Mouse (Mus musculus) brain, adult 2 months (tissue): Measurements from ENCODE around the gene Agfg2.

Source experiments
- DNase-seq: peaks from one replicate; pipeline ENCODE4 v3.0.0; 2011; ENCODE audit warnings: low read depth, low spot score

Gene Agfg2

GRCm38 (mm10) chr5:137683388-137684293 is 885 bp downstream of the Agfg2 start:
- peak; percentile 60 for DNase-seq

- peak; percentile 68 for DNase-seq
These were observed 2.0 kb downstream of the Agfg2 start for GRCm38 (mm10) chr5:137682526-137682925.

GRCm38 (mm10) chr5:137679726-137680125 is 4.8 kb downstream of the Agfg2 start:
- DNase-seq: no peak

GRCm38 (mm10) chr5:137678736-137679135 is 5.8 kb downstream of the Agfg2 start:
- DNase-seq: no peak

GRCm38 (mm10) chr5:137677859-137678258 is 6.7 kb downstream of the Agfg2 start:
- DNase-seq: peak; percentile 56

GRCm38 (mm10) chr5:137674786-137675185 is 9.7 kb downstream of the Agfg2 start:
- no peak for DNase-seq

- no peak for DNase-seq
These were observed 11.5 kb downstream of the Agfg2 start for GRCm38 (mm10) chr5:137673015-137673414.

GRCm38 (mm10) chr5:137672361-137672760 is 12.2 kb downstream of the Agfg2 start:
- no peak for DNase-seq

GRCm38 (mm10) chr5:137671443-137672240 is 12.9 kb downstream of the Agfg2 start:
- DNase-seq: peak; percentile 87

- no peak for DNase-seq
These were observed 14.3 kb downstream of the Agfg2 start for GRCm38 (mm10) chr5:137670240-137670639.

GRCm38 (mm10) chr5:137668971-137669370 is 15.6 kb downstream of the Agfg2 start:
- no peak for DNase-seq

- DNase-seq: no peak
These were observed 21.5 kb downstream of the Agfg2 start for GRCm38 (mm10) chr5:137663057-137663456.

- DNase-seq: peak; percentile 63
These were observed 24.4 kb downstream of the Agfg2 start for GRCm38 (mm10) chr5:137660064-137660688.

GRCm38 (mm10) chr5:137656977-137657376 is 27.5 kb downstream of the Agfg2 start:
- peak; percentile 90 for DNase-seq

- DNase-seq: no peak
These were observed 29.8 kb downstream of the Agfg2 start for GRCm38 (mm10) chr5:137654746-137655145.

GRCm38 (mm10) chr5:137653366-137653765 is 31.2 kb downstream of the Agfg2 start:
- no peak for DNase-seq

GRCm38 (mm10) chr5:137652474-137652873 is 32.1 kb downstream of the Agfg2 start:
- DNase-seq: peak; percentile 92

- no peak for DNase-seq
These were observed 34.6 kb downstream of the Agfg2 start for GRCm38 (mm10) chr5:137649669-137650571.

GRCm38 (mm10) chr5:137649251-137649650 is 35.3 kb downstream of the Agfg2 start:
- DNase-seq: no peak

GRCm38 (mm10) chr5:137647827-137648601 is 36.5 kb downstream of the Agfg2 start:
- peak; percentile 70 for DNase-seq
